Mouse (Mus musculus) gastrocnemius, adult 2 months (tissue): ENCODE measurements around the gene March5. TPM values are rescaled to one million over a fixed set of nuclear protein-coding genes. Genes with fewer than 3 reads are reported as not detected.
A peak's percentile ranks its signal among the peaks of the same experiment; 100 is the strongest.

Experiments used
- DNase-seq: peaks from one replicate; pipeline ENCODE4 v3.0.0; 2022
- H3K27ac ChIP-seq: fragments of 200-600 bp; 2 replicates; pipeline ENCODE4 v1.8.1; 2022; ENCODE audit warnings: mild to moderate bottlenecking
- H3K4me3 ChIP-seq: fragments of 200-600 bp; 2 replicates; pipeline ENCODE4 v1.8.1; 2022; ENCODE audit warnings: mild to moderate bottlenecking, moderate library complexity
- CTCF ChIP-seq: fragments of 200-600 bp; IDR thresholded peaks from 2 replicates; pipeline ENCODE4 v1.8.1; 2022; ENCODE audit warnings: antibody characterized with exemption, mild to moderate bottlenecking, moderate library complexity
- intact Hi-C: fragments of 180-260 bp; cut with DNase I; formaldehyde crosslinking; loops from one replicate; pipeline ENCODE4 v1.15.1; 2025
- long read RNA-seq, 2 experiments: library from polyadenylated mRNA; stranded (forward); transcript quantifications; one replicate each; pipeline ENCODE4 v2.0.0; 2021
- total RNA-seq, 2 experiments: library from RNA; stranded (reverse); gene quantifications; 2 replicates each; pipeline ENCODE4 v1.2.3; 2021

March5 gene
- 10 to 100 TPM; 72.5 to 84.7 TPM for total RNA-seq
- long read RNA-seq, experiment 1, transcript March5-201 (6 exons, 1,809 nt) = major isoform, 64 of 82 reads
- long read RNA-seq, experiment 1, partial matches to known transcripts = 1 of 82 reads
- long read RNA-seq, experiment 1, other reads (novel, unspliced or antisense) = 15 of 82 reads
- long read RNA-seq, experiment 2, transcript March5-201 (6 exons, 1,809 nt) = major isoform, 125 of 149 reads
- long read RNA-seq, experiment 2, partial matches to known transcripts = 0 of 149 reads
- long read RNA-seq, experiment 2, other reads (novel, unspliced or antisense) = 20 of 149 reads

GRCm38 (mm10) chr19:37207303-37208175 is at the start of gene March5:
Gene March5 (plus strand): TSS chr19:37207543.
- DNase-seq = peak; percentile 96
- Histone ChIP-seq H3K27ac (peak within 1 kb of the TSS; percentile 98), H3K4me3 (peak within 1 kb of the TSS; percentile 93)
- intact Hi-C loops = loop anchor here (1.0 to 5.0 kb wide), 3 partner anchors 33 to 157 kb away; no protein-coding TSS in a partner anchor
- TF ChIP-seq CTCF = peak; percentile 50

DNA sequence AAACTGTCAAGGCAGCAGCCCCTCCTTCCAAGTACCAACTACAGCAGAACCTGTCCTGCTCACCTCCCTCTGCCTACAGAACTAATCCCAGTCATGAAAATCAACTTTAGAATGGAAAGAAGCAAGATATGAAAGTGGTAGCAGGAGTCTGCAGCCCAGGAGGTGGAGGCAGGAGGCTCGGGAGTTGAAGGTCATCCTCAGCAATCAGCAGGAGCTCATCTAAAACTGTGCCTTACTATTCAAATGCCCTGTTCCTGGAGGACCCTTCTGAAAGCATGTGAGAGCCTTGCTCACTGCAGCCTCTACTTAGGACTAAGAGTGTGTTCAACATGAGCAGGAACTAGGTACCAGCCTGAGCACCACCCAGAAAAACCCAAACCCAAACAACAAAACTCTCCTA is 35.2 kb upstream of the March5 start:
- H3K4me3 ChIP-seq = peak overlapping the region; percentile 92
- TF ChIP-seq CTCF = no peak
- intact Hi-C loops = no loop called here
- no peak for DNase-seq
- peak overlapping the region; percentile 98 for H3K27ac ChIP-seq

DNA sequence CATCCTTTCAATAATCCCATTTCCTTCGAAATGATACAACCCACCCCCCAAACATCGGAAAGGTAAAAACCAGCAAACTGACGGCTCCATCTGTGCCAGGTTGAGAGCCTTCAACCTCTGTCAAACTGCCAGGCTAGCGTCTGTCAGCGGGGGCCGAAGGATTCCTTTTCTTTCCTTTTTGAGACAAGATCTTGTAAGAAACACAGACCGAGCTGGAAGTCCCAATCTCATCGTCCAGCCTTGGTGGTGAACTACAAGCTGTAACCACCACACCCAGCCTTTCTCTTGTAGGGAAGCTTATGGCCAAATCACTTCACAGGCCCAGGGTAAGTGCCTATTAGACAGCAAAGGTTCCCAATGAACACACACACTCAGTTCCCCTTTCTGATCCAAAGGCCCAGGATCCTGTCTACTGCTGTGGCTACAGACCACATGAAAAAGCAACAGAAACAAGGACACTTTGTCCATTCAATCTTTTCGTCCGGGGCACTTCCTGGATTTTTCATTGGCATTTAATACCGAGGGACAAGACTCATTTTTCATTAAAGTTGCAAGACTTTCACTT is 34.7 kb upstream of the March5 start:
- intact Hi-C loops = no loop called here
- Histone ChIP-seq H3K27ac (peak overlapping the region; percentile 98), H3K4me3 (peak overlapping the region; percentile 92)
- no peak for TF ChIP-seq CTCF
- peak; percentile 31 for DNase-seq

DNA sequence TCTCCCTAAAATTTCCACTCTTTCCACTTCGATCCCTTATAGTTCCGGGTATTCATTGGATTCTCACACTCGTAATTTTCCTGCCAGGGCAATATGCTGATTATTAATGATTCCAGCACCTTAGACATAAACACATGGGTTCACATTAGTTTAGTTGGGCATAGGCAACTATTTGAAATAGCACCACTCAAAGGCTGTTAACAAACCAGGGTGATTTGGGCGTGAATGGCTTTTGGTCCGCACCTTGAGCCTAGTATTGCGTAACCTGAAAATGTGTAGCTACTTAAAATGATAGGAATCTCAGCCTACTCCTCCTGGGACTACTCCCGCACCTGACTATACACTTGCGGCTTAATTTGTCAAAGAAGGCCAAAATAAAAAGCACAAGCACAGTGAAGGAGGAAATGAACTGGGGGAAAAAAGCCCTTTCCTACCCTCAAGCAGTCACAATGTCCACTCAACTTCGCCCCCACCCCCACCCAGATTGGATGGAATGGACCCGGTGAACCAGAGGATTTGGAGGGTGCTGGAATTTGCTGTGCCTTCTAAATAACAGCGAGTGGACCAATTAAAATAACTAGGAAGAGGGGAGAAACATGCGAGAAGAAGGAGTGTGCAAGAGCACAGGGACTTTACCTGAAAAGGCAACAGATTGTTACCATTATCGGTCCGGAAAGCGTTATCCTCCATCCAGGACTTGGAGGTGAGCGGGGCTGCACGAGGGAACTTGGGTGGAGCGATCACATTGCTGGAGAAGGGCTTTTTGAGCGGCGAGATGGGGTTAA is 33.8 kb upstream of the March5 start:
- TF ChIP-seq CTCF = no peak
- peak overlapping the region; percentile 98 for H3K27ac ChIP-seq
- no peak for DNase-seq
- peak overlapping the region; percentile 92 for H3K4me3 ChIP-seq
- intact Hi-C loops = loop anchor here (2.0 kb wide), 1 partner anchor 33 kb away; the partner anchor contains the start of gene March5

- peak; percentile 80 for DNase-seq
- intact Hi-C loops = loop anchor here (2.0 kb wide), 1 partner anchor 33 kb away; the partner anchor contains the start of gene March5
- TF ChIP-seq CTCF = no peak; the same call in 1 of the 2 replicates
- peak overlapping the region; percentile 98 for H3K27ac ChIP-seq
- peak overlapping the region; percentile 92 for H3K4me3 ChIP-seq
Observed at GRCm38 (mm10) chr19:37174116-37174715, 33.1 kb upstream of the March5 start.

DNA sequence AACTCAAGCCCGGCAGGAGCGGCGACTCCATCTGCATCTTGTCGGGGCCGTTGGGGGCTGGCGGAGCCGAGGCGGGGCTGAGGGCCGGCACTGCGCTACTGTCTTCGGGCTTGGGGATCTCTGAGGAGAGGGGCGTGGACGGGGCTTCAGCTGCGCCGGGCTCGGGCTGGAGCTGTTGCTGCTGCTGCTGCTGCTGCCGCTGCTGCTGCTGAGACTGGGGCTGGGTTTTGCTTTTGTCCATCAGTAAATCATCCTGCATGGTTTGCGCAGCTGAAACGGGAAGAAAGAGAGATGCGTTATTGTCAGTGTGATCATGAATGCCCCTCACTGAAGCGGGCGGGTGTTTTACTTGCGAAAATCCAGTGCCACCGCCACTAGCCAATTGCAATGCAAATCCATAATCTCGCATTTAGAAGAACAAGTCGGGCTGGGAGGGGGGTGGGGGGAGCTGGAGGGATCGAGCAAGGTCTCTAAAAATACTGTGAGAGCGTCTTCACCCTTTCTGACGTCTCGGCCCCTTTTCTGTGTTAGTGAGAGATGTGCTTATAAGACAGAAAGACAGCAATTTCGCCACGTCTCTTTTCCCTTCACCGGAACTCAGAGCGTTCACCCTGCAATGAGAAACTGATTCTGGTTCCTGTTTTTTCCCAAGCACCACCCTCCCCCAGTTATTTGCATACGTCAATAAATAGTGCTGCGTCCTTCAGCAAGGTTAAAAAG is 32.5 kb upstream of the March5 start:
- DNase-seq = peak; percentile 65
- no peak for TF ChIP-seq CTCF
- Histone ChIP-seq H3K4me3 (peak overlapping the region; percentile 92), H3K27ac (peak overlapping the region; percentile 98)
- intact Hi-C loops = loop anchor here (2.0 kb wide), 1 partner anchor 32 kb away; the partner anchor contains the start of gene March5

DNA sequence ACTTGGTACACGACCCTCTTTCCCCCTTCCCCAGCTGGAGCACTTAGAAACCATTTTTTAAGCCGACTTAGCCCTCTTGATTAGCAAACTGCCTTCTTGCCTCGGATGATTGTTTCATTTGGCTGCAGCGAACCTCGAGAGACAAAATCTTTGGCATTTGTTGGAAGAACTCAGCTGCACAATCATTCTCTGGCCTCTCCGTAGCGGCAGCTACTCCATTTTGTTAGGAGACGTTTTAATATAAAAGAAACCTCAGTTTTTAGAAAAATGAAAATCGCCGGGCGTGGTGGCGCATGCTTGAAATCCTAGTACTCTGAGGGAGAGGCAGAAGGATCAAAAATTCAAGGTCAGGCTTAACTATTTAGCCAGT is 31.9 kb upstream of the March5 start:
- no peak for DNase-seq
- Histone ChIP-seq H3K27ac (peak overlapping the region; percentile 98), H3K4me3 (peak overlapping the region; percentile 92)
- intact Hi-C loops = loop anchor here (2.0 kb wide), 1 partner anchor 31 kb away; the partner anchor contains the start of gene March5
- TF ChIP-seq CTCF = no peak

DNA sequence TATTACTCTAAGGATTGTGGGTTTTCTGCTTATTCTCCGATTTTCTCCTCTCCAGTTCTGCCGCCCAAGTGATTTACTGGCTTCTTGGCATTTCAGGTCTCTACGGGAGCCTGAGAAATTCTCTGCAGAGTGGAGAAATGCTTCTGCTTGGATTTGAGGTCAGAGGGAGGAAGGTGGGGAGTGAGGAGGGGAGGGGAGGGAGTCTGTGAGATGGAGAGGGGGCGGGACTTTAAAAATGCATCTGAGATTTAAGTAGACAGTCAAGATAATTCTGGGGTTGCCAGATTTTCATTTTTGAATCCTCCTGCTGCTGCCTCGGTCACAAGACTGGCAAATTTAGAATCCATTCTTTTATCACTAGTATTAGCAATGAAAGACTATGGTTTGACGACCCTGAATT is 31.4 kb upstream of the March5 start:
- H3K4me3 ChIP-seq = peak overlapping the region; percentile 92
- TF ChIP-seq CTCF = no peak
- intact Hi-C loops = loop anchor here (2.0 kb wide), 2 partner anchors 31 to 99 kb away; partner anchors contain the start of gene March5
- peak overlapping the region; percentile 98 for H3K27ac ChIP-seq
- DNase-seq = peak; percentile 30

DNA sequence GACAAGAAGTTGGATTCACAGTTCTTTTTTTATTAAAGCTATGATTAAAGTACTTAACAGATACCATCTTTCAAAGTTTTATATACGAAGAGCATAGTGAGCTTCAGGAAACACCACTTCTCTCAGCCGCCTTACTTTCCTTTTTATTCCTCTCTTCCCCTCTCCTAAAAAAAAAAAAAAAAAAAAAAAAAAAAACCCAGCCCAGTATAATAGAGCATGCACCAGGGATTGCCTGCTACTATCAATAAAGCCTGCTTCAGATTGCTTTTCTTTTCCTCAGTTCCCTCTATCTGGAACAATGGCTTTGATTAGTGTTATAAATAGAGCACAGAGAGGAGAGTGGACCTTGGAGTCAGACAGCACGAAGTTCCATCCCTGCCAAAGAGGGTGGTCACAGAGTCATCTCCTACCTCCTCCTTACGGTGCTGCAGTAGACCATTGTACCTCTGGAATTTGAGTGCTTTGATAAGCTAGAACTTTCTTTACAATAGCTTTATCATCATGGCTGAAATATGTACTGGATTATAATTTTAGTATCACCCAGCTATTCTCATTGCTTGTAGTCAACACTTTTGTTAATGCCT is 30.4 kb upstream of the March5 start:
- DNase-seq = no peak
- peak overlapping the region; percentile 98 for H3K27ac ChIP-seq
- intact Hi-C loops = loop anchor here (2.0 kb wide), 1 partner anchor 100 kb away; no protein-coding TSS in a partner anchor
- no peak for TF ChIP-seq CTCF
- peak overlapping the region; percentile 92 for H3K4me3 ChIP-seq
